Comparison of ENCODE assay signal across 13 mouse cellular contexts in the genomic region with DNA sequence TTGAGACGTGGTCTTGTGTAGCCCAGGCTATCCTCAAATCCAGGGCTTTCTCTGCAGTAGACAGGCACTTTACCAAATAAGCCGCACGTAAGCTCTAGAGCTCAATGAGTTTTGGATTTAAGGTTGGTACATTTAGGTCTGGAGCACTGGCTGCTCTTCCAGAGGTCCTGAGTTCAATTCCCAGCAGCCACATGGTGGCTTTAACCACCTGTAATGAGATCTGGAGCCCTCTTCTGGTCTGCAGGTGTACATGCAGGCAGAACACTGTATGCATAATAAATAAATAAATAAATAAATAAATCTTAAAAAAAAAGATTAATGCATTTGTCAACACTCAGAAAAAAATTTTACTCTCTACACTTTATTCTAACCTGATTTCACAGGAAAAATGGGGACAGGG.
DNase-seq lines count a peak whose midpoint lies in the region; ATAC-seq lines count a peak whose summit lies in the region.
"Had no signal": no experiment of that assay in that cellular context is flagged by ENCODE, and none has a peak within 500 bp of the region (broad histone marks: within the 10 kb centered on the region; RNA-seq: fewer than 3 reads in every experiment).

No protein-coding gene starts in this region.

- no peak overlapping the region for H3K9ac ChIP-seq in embryonic facial prominence, embryonic 12.5 days
- H3K9ac ChIP-seq in neural tube, embryonic 11.5 days (ENCODE audit: low read length) = no peak overlapping the region
- no peak overlapping the region for H3K9ac ChIP-seq in midbrain, embryonic 11.5 days (ENCODE audit: low read length)

- H3K9me3 ChIP-seq in embryonic facial prominence, embryonic 12.5 days = no peaks in the 10 kb centered on the region
- no peaks in the 10 kb centered on the region for H3K9me3 ChIP-seq in embryonic facial prominence, embryonic 10.5 days
- no peaks in the 10 kb centered on the region for H3K9me3 ChIP-seq in neural tube, embryonic 11.5 days (ENCODE audit: control insufficient read depth, low read length)
- no peaks in the 10 kb centered on the region for H3K9me3 ChIP-seq in midbrain, embryonic 11.5 days (ENCODE audit: control insufficient read depth, low read length)

- H3K27ac ChIP-seq in embryonic facial prominence, embryonic 12.5 days = peak overlapping the region; percentile 89; the same call in 1 of the 2 replicates
- no peak overlapping the region for H3K27ac ChIP-seq in embryonic facial prominence, embryonic 10.5 days (replicated peaks)
- peak overlapping the region; percentile 92 for H3K27ac ChIP-seq in neural tube, embryonic 11.5 days (ENCODE audit: low read depth, low read length)
- peak overlapping the region; percentile 95 for H3K27ac ChIP-seq in midbrain, embryonic 11.5 days (ENCODE audit: low read depth, low read length)
- H3K27ac ChIP-seq: macrophage had no signal

- H3K36me3 ChIP-seq in embryonic facial prominence, embryonic 12.5 days = no peaks in the 10 kb centered on the region
- H3K36me3 ChIP-seq in embryonic facial prominence, embryonic 10.5 days (replicated peaks) = no peaks in the 10 kb centered on the region
- H3K36me3 ChIP-seq in neural tube, embryonic 11.5 days (ENCODE audit: control insufficient read depth, insufficient read depth, low read length) = no peaks in the 10 kb centered on the region
- no peaks in the 10 kb centered on the region for H3K36me3 ChIP-seq in midbrain, embryonic 11.5 days (ENCODE audit: control insufficient read depth, insufficient read depth, low read length)

- no peak for ATAC-seq in embryonic facial prominence, embryonic 12.5 days (ENCODE audit: insufficient number of reproducible peaks, insufficient read depth, low FRiP score, low TSS enrichment)
- no peak for ATAC-seq in neural tube, embryonic 11.5 days (ENCODE audit: insufficient read depth, low FRiP score, low TSS enrichment)
- ATAC-seq in midbrain, embryonic 11.5 days (ENCODE audit: low FRiP score) = no peak

- no peak for DNase-seq in embryonic facial prominence, embryonic 10.5 days (ENCODE audit: low spot score)
- DNase-seq in neural tube, embryonic 11.5 days (ENCODE audit: low spot score) = no peak
- DNase-seq in neural tube, embryonic 10.5 days (ENCODE audit: extremely low spot score, low spot score) = no peak
- no peak for DNase-seq in midbrain, embryonic 11.5 days (ENCODE audit: low spot score, missing footprints)
- DNase-seq in frontal cortex, postnatal 36 days (ENCODE audit: low spot score in 2 of 2) = no peak
- DNase-seq in gastrocnemius, adult 8-10 months (ENCODE audit: low spot score in 2 of 2) = no peak
- no peak for DNase-seq in thymus, postnatal 36 days
- DNase-seq: adrenal gland, postnatal 36 days; cerebellum, adult 2 months; heart, postnatal 36 days; left cerebral cortex, postnatal 4 days had no signal

- no peak overlapping the region for H3K4me3 ChIP-seq in embryonic facial prominence, embryonic 12.5 days
- no peak overlapping the region for H3K4me3 ChIP-seq in embryonic facial prominence, embryonic 10.5 days
- H3K4me3 ChIP-seq in neural tube, embryonic 11.5 days (ENCODE audit: low read depth, low read length) = no peak overlapping the region
- no peak overlapping the region for H3K4me3 ChIP-seq in midbrain, embryonic 11.5 days (ENCODE audit: low read depth, low read length)

- no peaks in the 10 kb centered on the region for H3K27me3 ChIP-seq in embryonic facial prominence, embryonic 12.5 days
- H3K27me3 ChIP-seq in embryonic facial prominence, embryonic 10.5 days (replicated peaks; ENCODE audit: low read depth, poor library complexity, severe bottlenecking) = peaks cover 29% of the 10 kb centered on the region
- no peaks in the 10 kb centered on the region for H3K27me3 ChIP-seq in neural tube, embryonic 11.5 days (ENCODE audit: control insufficient read depth, insufficient read depth, low read length)
- no peaks in the 10 kb centered on the region for H3K27me3 ChIP-seq in midbrain, embryonic 11.5 days (ENCODE audit: control insufficient read depth, insufficient read depth, low read length)

- H3K4me1 ChIP-seq in embryonic facial prominence, embryonic 12.5 days = peaks cover 25% of the 10 kb centered on the region; the same call in 1 of the 2 replicates
- H3K4me1 ChIP-seq in embryonic facial prominence, embryonic 10.5 days = peaks cover 41% of the 10 kb centered on the region
- peaks cover 19% of the 10 kb centered on the region for H3K4me1 ChIP-seq in neural tube, embryonic 11.5 days (ENCODE audit: control insufficient read depth, insufficient read depth, low read length)
- peaks cover 28% of the 10 kb centered on the region for H3K4me1 ChIP-seq in midbrain, embryonic 11.5 days (ENCODE audit: control insufficient read depth, insufficient read depth, low read length)

- WGBS in embryonic facial prominence, embryonic 12.5 days = 97% methylated on average over 3 of the region's 3 CpGs
- 97% methylated on average over 3 of the region's 3 CpGs for WGBS in embryonic facial prominence, embryonic 10.5 days
- 96% methylated on average over 3 of the region's 3 CpGs for WGBS in neural tube, embryonic 11.5 days
- WGBS in midbrain, embryonic 11.5 days = 94% methylated on average over 3 of the region's 3 CpGs

- H3K4me2 ChIP-seq in embryonic facial prominence, embryonic 12.5 days (replicated peaks) = no peak overlapping the region
- no peak overlapping the region for H3K4me2 ChIP-seq in neural tube, embryonic 11.5 days (ENCODE audit: low read depth)
- no peak overlapping the region for H3K4me2 ChIP-seq in midbrain, embryonic 11.5 days
